Mouse (Mus musculus) MEL (cell line): ENCODE data around the gene Hmgb4. TPM values are rescaled to one million over a fixed set of nuclear protein-coding genes. Genes with fewer than 3 reads are reported as not detected.

Experiments used
- DNase-seq: peaks from one replicate; pipeline ENCODE4 v3.0.0; 2011; ENCODE audit warnings: low read depth, low spot score
- H3K27ac ChIP-seq: 2 replicates; pipeline ENCODE4 v1.5.1; 2012; ENCODE audit warnings: low read depth, mild to moderate bottlenecking, control low read depth, low read length, moderate library complexity; ENCODE audit not compliant: control insufficient read depth
- H3K27me3 ChIP-seq, 2 experiments: fragments of 150-350 bp in 1 of 2; sonication (generic) in 1 of 2; 2 replicates each; pipeline ENCODE4 v1.6.1; 2012; ENCODE audit warnings: low read length in 2 of 2, mild to moderate bottlenecking in 2 of 2, improper control_type of control experiment in 1 of 2, moderate library complexity in 1 of 2; ENCODE audit not compliant: insufficient read depth in 2 of 2, control insufficient read depth in 1 of 2
- H3K36me3 ChIP-seq, 2 experiments: 2 replicates each; pipeline ENCODE4 v1.6.1; 2012 to 2014; ENCODE audit warnings: low read length in 2 of 2, improper control_type of control experiment in 1 of 2, inconsistent platforms in 1 of 2, mild to moderate bottlenecking in 1 of 2; ENCODE audit not compliant: insufficient read depth in 2 of 2, control insufficient read depth in 1 of 2
- H3K4me1 ChIP-seq, 2 experiments: fragments of 150-350 bp in 1 of 2; sonication (generic) in 1 of 2; 2 replicates each; pipeline ENCODE4 v1.6.1; 2012; ENCODE audit warnings: low read length in 2 of 2, improper control_type of control experiment in 1 of 2, mild to moderate bottlenecking in 1 of 2; ENCODE audit not compliant: insufficient read depth in 2 of 2, control insufficient read depth in 1 of 2
- H3K4me3 ChIP-seq, 2 experiments: fragments of 150-350 bp in 1 of 2; sonication (generic) in 1 of 2; 2 replicates each; pipeline ENCODE4 v1.5.1; 2012; ENCODE audit warnings: low read depth in 2 of 2, low read length in 2 of 2, mild to moderate bottlenecking in 2 of 2, moderate library complexity in 2 of 2, control low read depth in 1 of 2, improper control_type of control experiment in 1 of 2; ENCODE audit not compliant: control insufficient read depth in 1 of 2, insufficient read depth in 1 of 2
- H3K79me2 ChIP-seq: 2 replicates; pipeline ENCODE4 v1.6.1; 2012; ENCODE audit warnings: mild to moderate bottlenecking, low read length, moderate library complexity; ENCODE audit not compliant: control insufficient read depth, poor library complexity, insufficient read depth
- H3K9ac ChIP-seq: 2 replicates; pipeline ENCODE4 v1.6.1; 2012; ENCODE audit warnings: low read depth, mild to moderate bottlenecking, control low read depth, low read length, moderate library complexity; ENCODE audit not compliant: control insufficient read depth, poor library complexity, severe bottlenecking
- H3K9me3 ChIP-seq: fragments of 150-350 bp; sonication (generic); replicated peaks from 2 replicates; pipeline ENCODE4 v1.6.1; 2012; ENCODE audit warnings: mild to moderate bottlenecking, low read length, improper control_type of control experiment, moderate library complexity; ENCODE audit not compliant: insufficient read depth
- BHLHE40 ChIP-seq: IDR thresholded peaks from 2 replicates; pipeline ENCODE4 v1.6.1; 2012; ENCODE audit warnings: low read depth, mild to moderate bottlenecking, inconsistent platforms, low read length, improper control_type of control experiment, borderline replicate concordance
- CHD2 ChIP-seq: IDR thresholded peaks from 2 replicates; pipeline ENCODE4 v1.6.1; 2011; ENCODE audit warnings: low read length, improper control_type of control experiment
- CTCF ChIP-seq, 3 experiments: IDR thresholded peaks in 2 of 3; conservative IDR thresholded peaks in 1 of 3; 2 replicates each; pipeline ENCODE4 v1.5.1; 2011 to 2012; ENCODE audit warnings: low read length in 3 of 3, low read depth in 2 of 3, mild to moderate bottlenecking in 2 of 3, improper control_type of control experiment in 1 of 3, inconsistent platforms in 1 of 3, mixed read lengths in 1 of 3, moderate library complexity in 1 of 3; ENCODE audit not compliant: control insufficient read depth in 1 of 3, insufficient read depth in 1 of 3, poor library complexity in 1 of 3, severe bottlenecking in 1 of 3
- ELF1 ChIP-seq: IDR thresholded peaks from 2 replicates; pipeline ENCODE4 v1.6.1; 2014; ENCODE audit warnings: low read depth, mild to moderate bottlenecking, inconsistent platforms, low read length, improper control_type of control experiment, moderate library complexity
- HCFC1 ChIP-seq: IDR thresholded peaks from 2 replicates; pipeline ENCODE4 v1.6.1; 2012; ENCODE audit warnings: low read depth, mild to moderate bottlenecking, inconsistent platforms, low read length, improper control_type of control experiment, moderate library complexity
- MAFK ChIP-seq: IDR thresholded peaks from 2 replicates; pipeline ENCODE4 v1.6.1; 2011; ENCODE audit warnings: low read depth, mild to moderate bottlenecking, low read length, improper control_type of control experiment, borderline replicate concordance
- MXI1 ChIP-seq: IDR thresholded peaks from 2 replicates; pipeline ENCODE4 v1.6.1; 2011; ENCODE audit warnings: mild to moderate bottlenecking, low read depth, low read length, improper control_type of control experiment
- NELFE ChIP-seq: IDR thresholded peaks from 2 replicates; pipeline ENCODE4 v1.6.1; 2011; ENCODE audit warnings: low read depth, low read length, improper control_type of control experiment
- NRF1 ChIP-seq: IDR thresholded peaks from 2 replicates; pipeline ENCODE4 v1.6.1; 2014; ENCODE audit warnings: low read depth, mild to moderate bottlenecking, inconsistent platforms, low read length, improper control_type of control experiment, moderate library complexity; ENCODE audit not compliant: poor library complexity, insufficient read depth, severe bottlenecking
- POLR2A ChIP-seq, 2 experiments: IDR thresholded peaks; 2 replicates each; pipeline ENCODE4 v1.6.1; 2011 to 2012; ENCODE audit warnings: low read length in 2 of 2, mild to moderate bottlenecking in 2 of 2, control low read depth in 1 of 2, improper control_type of control experiment in 1 of 2, low read depth in 1 of 2, moderate library complexity in 1 of 2; ENCODE audit not compliant: control insufficient read depth in 1 of 2, insufficient read depth in 1 of 2, poor library complexity in 1 of 2
- POLR2AphosphoS5 ChIP-seq: IDR thresholded peaks from 2 replicates; pipeline ENCODE4 v1.6.1; 2012; ENCODE audit warnings: low read depth, borderline replicate concordance, mild to moderate bottlenecking, inconsistent platforms, low read length, moderate library complexity, mixed read lengths
- RAD21 ChIP-seq: IDR thresholded peaks from 2 replicates; pipeline ENCODE4 v1.6.1; 2011; ENCODE audit warnings: mild to moderate bottlenecking, low read depth, low read length, improper control_type of control experiment
- TCF12 ChIP-seq: IDR thresholded peaks from 2 replicates; pipeline ENCODE4 v1.6.1; 2014; ENCODE audit warnings: low read depth, mild to moderate bottlenecking, inconsistent platforms, low read length, improper control_type of control experiment, moderate library complexity
- UBTF ChIP-seq: IDR thresholded peaks from 2 replicates; pipeline ENCODE4 v1.6.1; 2012; ENCODE audit warnings: low read depth, mild to moderate bottlenecking, inconsistent platforms, low read length, improper control_type of control experiment, moderate library complexity, borderline replicate concordance; ENCODE audit not compliant: insufficient read depth
- ZKSCAN1 ChIP-seq: IDR thresholded peaks from 2 replicates; pipeline ENCODE4 v1.6.1; 2012; ENCODE audit warnings: low read depth, mild to moderate bottlenecking, inconsistent platforms, low read length, improper control_type of control experiment, moderate library complexity
- ZNF384 ChIP-seq: IDR thresholded peaks from 2 replicates; pipeline ENCODE4 v1.6.1; 2012; ENCODE audit warnings: low read depth, mild to moderate bottlenecking, inconsistent platforms, low read length, improper control_type of control experiment
- polyA plus RNA-seq, 2 experiments: library from polyadenylated mRNA; stranded (reverse) in 1 of 2; unstranded in 1 of 2; fragments of >175 nt in 1 of 2; fragments of >200 nt in 1 of 2; gene quantifications; 2 replicates each; pipeline versions ENCODE4 v1.2.1 to v1.2.4; 2012; ENCODE audit warnings: low replicate concordance in 2 of 2, low read depth in 1 of 2; ENCODE audit not compliant: insufficient read length in 2 of 2, insufficient read depth in 1 of 2, missing spikeins in 1 of 2
- total RNA-seq: library from RNA; depleted of rRNA; stranded (reverse); fragments of 300-350 nt; gene quantifications from 2 replicates; pipeline ENCODE4 v1.2.3, GENCODE M21; 2012

Gene Hmgb4
- total and polyA plus RNA-seq, 3 experiments, result not detected

DNA sequence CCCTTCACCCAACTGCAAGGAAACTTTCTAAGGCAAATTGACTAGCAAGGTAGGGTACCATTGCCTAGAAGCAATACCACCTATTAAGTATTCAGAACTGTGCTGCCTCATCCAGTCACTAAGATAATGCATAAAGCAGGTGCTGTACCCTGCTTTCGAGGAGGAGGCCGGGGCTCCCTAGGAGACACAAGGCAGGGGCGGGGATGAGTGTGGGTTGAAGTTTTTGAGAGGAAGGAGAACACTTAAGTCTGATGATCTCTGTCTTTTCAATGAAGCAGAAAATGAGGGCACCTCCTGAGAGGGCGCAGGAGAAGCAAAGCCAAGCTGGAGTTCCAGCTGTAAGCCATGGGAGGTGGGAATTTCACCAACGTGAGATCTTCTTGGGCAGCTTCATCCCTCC lies 1.5 kb downstream of the Hmgb4 start:
- no peaks in the 10 kb centered on the region for H3K9me3 ChIP-seq
- H3K9ac ChIP-seq, result no peak overlapping the region
- DNase-seq, result no peak
- no peaks in the 10 kb centered on the region for H3K79me2 ChIP-seq
- H3K27me3 ChIP-seq, result no peaks in the 10 kb centered on the region
- TF ChIP-seq CHD2 (no peak), CTCF (IDR thresholded peaks at IDR 0.05 in 2 of 3, conservative IDR thresholded peaks at IDR 0.05 in 1 of 3; ENCODE audit: control insufficient read depth in 1 of 3, insufficient read depth in 1 of 3, low read depth in 2 of 3, low read length in 3 of 3, poor library complexity in 1 of 3, severe bottlenecking in 1 of 3) (no peak), ELF1 (no peak), NRF1 (no peak), MAFK (no peak), POLR2A (IDR thresholded peaks at IDR 0.05; ENCODE audit: control insufficient read depth in 1 of 2, insufficient read depth in 1 of 2, low read depth in 1 of 2, low read length in 2 of 2, poor library complexity in 1 of 2) (no peak), ZNF384 (no peak), MXI1 (no peak), UBTF (no peak), RAD21 (no peak), BHLHE40 (no peak), POLR2AphosphoS5 (no peak), HCFC1 (no peak), NELFE (no peak)
- no peak overlapping the region for H3K27ac ChIP-seq
- H3K4me1 ChIP-seq, result no peaks in the 10 kb centered on the region
- no peaks in the 10 kb centered on the region for H3K36me3 ChIP-seq
- no peak overlapping the region for H3K4me3 ChIP-seq

DNA sequence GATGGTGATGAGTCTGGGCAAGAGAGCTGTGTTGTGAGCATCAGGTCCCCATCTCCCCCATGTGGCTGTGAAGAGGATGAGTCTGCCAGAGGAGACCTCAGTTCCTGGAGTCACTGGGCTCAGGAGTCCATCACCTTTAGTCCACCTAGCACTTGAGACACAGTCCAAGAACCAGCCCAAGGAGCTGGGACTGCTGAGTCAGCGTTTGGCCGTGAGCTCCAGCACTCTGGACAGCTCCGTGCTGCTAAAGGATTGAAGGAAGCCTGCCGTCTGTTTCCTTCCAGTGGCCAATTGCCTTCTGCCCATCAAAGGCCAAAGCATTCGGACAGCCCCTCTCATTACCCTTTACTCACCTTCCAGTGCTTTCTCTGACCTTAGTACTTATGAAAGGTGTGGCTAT lies 12.1 kb downstream of the Hmgb4 start:
- H3K36me3 ChIP-seq, result no peaks in the 10 kb centered on the region
- H3K27ac ChIP-seq, result no peak overlapping the region
- H3K79me2 ChIP-seq, result no peaks in the 10 kb centered on the region
- H3K27me3 ChIP-seq, result no peaks in the 10 kb centered on the region
- DNase-seq, result peak; percentile 1
- no peak overlapping the region for H3K9ac ChIP-seq
- TF ChIP-seq ZKSCAN1, result no peak
- TF ChIP-seq MAFK, result peak; percentile 58
- no peaks in the 10 kb centered on the region for H3K9me3 ChIP-seq
- H3K4me1 ChIP-seq, result no peaks in the 10 kb centered on the region
- no peak overlapping the region for H3K4me3 ChIP-seq

DNA sequence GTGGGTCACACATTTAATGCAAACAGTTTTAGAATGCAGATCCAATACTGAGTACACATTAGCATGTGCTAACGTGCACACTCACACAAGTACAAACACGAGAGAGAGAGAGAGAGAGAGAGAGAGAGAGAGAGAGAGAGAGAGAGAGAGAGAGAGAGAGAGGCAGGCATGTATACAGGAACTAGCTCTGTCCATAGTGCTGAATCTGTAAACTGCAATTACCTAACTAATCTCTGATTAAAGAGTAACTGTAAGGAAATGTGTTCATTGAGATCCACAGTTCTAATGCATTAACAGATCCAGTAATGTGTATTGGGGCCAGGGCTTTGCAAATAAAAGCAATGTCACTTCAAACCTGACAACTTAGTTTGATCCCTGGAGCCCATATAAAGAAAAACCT lies 15.6 kb downstream of the Hmgb4 start:
- no peaks in the 10 kb centered on the region for H3K9me3 ChIP-seq
- no peaks in the 10 kb centered on the region for H3K4me1 ChIP-seq
- no peak overlapping the region for H3K27ac ChIP-seq
- no peaks in the 10 kb centered on the region for H3K36me3 ChIP-seq
- no peaks in the 10 kb centered on the region for H3K27me3 ChIP-seq
- no peak overlapping the region for H3K4me3 ChIP-seq
- no peak for DNase-seq
- H3K9ac ChIP-seq, result no peak overlapping the region
- H3K79me2 ChIP-seq, result no peaks in the 10 kb centered on the region
- TF ChIP-seq TCF12, result no peak
